Mouse (Mus musculus): ENCODE data around the gene Zswim5. TPM values are rescaled to one million over a fixed set of nuclear protein-coding genes. Genes with fewer than 3 reads are reported as not detected.
A peak's percentile ranks its signal among the peaks of the same experiment; 100 is the strongest.

Gene Zswim5
- polyA plus RNA-seq, 1 experiment from 2014 or later = 9.2 TPM

- Histone ChIP-seq H3K4me2 (ENCODE audit: low read length) (peak overlapping the region; percentile 72), H3K4me3 (replicated peaks; ENCODE audit: low read depth, low read length) (peak overlapping the region; percentile 93), H3K27ac (replicated peaks; ENCODE audit: low read depth, low read length) (peak overlapping the region; percentile 99), H3K9ac (replicated peaks; ENCODE audit: low read length) (peak overlapping the region; percentile 96), H3K27me3 (ENCODE audit: control insufficient read depth, insufficient read depth, low read length) (no peaks in the 10 kb centered on the region), H3K9me3 (ENCODE audit: control insufficient read depth, low read length) (no peaks in the 10 kb centered on the region), H3K4me1 (ENCODE audit: control insufficient read depth, insufficient read depth, low read length) (peaks cover 5% of the 10 kb centered on the region; the same call in 1 of the 2 replicates), H3K36me3 (ENCODE audit: control insufficient read depth, insufficient read depth, low read length) (no peaks in the 10 kb centered on the region)
- ATAC-seq (ENCODE audit: low FRiP score, low TSS enrichment) (no peak), DNase-seq (peak; percentile 85)
- WGBS = 0% methylated on average over 11 of the region's 11 CpGs
Observed at GRCm38 (mm10) chr4:116878491-116878890, 1.3 kb downstream of the Zswim5 start.

GRCm38 (mm10) chr4:116882679-116883078 lies 5.5 kb downstream of the Zswim5 start:
- H3K9me3 ChIP-seq (ENCODE audit: control insufficient read depth, low read length) = no peaks in the 10 kb centered on the region
- H3K27me3 ChIP-seq (ENCODE audit: control insufficient read depth, insufficient read depth, low read length) = no peaks in the 10 kb centered on the region
- H3K4me2 ChIP-seq (ENCODE audit: low read length) = no peak overlapping the region
- no peaks in the 10 kb centered on the region for H3K36me3 ChIP-seq (ENCODE audit: control insufficient read depth, insufficient read depth, low read length)
- H3K9ac ChIP-seq (replicated peaks; ENCODE audit: low read length) = no peak overlapping the region
- ATAC-seq (ENCODE audit: low FRiP score, low TSS enrichment) = no peak
- no peaks in the 10 kb centered on the region for H3K4me1 ChIP-seq (ENCODE audit: control insufficient read depth, insufficient read depth, low read length)
- DNase-seq = no peak
- H3K27ac ChIP-seq (replicated peaks; ENCODE audit: low read depth, low read length) = no peak overlapping the region
- no peak overlapping the region for H3K4me3 ChIP-seq (replicated peaks; ENCODE audit: low read depth, low read length)

- Histone ChIP-seq H3K4me3 (replicated peaks; ENCODE audit: low read depth, low read length) (no peak overlapping the region), H3K9ac (replicated peaks; ENCODE audit: low read length) (no peak overlapping the region), H3K4me2 (ENCODE audit: low read length) (no peak overlapping the region), H3K9me3 (ENCODE audit: control insufficient read depth, low read length) (no peaks in the 10 kb centered on the region), H3K4me1 (ENCODE audit: control insufficient read depth, insufficient read depth, low read length) (no peaks in the 10 kb centered on the region), H3K36me3 (ENCODE audit: control insufficient read depth, insufficient read depth, low read length) (no peaks in the 10 kb centered on the region), H3K27me3 (ENCODE audit: control insufficient read depth, insufficient read depth, low read length) (no peaks in the 10 kb centered on the region), H3K27ac (replicated peaks; ENCODE audit: low read depth, low read length) (no peak overlapping the region)
- ATAC-seq (ENCODE audit: low FRiP score, low TSS enrichment) (no peak), DNase-seq (no peak)
- WGBS = 78% methylated on average over 4 of the region's 4 CpGs
Observed at GRCm38 (mm10) chr4:116894200-116895080, 17.3 kb downstream of the Zswim5 start.

DNA sequence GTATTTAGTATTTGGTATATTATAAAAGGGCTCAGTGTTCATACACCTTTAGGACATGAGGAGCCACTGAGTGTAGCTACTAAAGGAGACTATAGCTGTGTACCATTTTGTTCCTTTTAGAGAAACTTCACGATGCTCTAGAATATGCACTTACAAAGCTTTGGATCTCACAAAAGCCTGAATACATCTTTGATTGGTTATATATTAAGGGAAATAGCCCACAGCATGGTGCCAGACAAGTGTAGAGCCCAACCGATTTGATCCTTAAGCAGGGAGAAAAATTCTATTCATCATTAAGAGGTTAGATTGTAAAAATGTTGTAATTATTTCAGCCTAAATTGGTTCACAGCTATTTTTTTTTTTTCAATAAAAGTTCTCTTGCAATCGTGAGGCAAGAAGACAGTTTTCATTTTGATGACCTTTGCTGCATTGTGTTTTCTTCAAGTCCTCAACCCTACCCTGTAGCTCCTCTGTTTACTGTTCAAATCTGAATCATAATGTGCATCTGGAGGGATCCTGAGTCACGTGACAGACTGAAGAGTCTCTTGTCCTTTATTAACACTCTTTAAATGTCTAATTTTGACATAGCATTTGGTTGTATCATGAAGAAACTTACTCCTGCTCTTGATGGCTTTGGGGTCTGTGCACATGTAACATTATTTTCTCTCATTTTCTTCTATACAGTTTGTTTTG lies 33.5 kb downstream of the Zswim5 start:
- H3K4me2 ChIP-seq (ENCODE audit: low read length) = no peak overlapping the region
- peaks cover 6% of the 10 kb centered on the region for H3K4me1 ChIP-seq (ENCODE audit: control insufficient read depth, insufficient read depth, low read length)
- no peak overlapping the region for H3K9ac ChIP-seq (replicated peaks; ENCODE audit: low read length)
- 0 out of 2 replicates have a peak overlapping the region, but pooled peaks have one; percentile 32 for H3K27ac ChIP-seq (replicated peaks; ENCODE audit: low read depth, low read length)
- peak; percentile 24 for DNase-seq
- no peaks in the 10 kb centered on the region for H3K27me3 ChIP-seq (ENCODE audit: control insufficient read depth, insufficient read depth, low read length)
- H3K9me3 ChIP-seq (ENCODE audit: control insufficient read depth, low read length) = no peaks in the 10 kb centered on the region
- WGBS = 31% methylated on average over 4 of the region's 4 CpGs
- H3K36me3 ChIP-seq (ENCODE audit: control insufficient read depth, insufficient read depth, low read length) = no peaks in the 10 kb centered on the region
- H3K4me3 ChIP-seq (replicated peaks; ENCODE audit: low read depth, low read length) = no peak overlapping the region
- no peak for ATAC-seq (ENCODE audit: low FRiP score, low TSS enrichment)

DNA sequence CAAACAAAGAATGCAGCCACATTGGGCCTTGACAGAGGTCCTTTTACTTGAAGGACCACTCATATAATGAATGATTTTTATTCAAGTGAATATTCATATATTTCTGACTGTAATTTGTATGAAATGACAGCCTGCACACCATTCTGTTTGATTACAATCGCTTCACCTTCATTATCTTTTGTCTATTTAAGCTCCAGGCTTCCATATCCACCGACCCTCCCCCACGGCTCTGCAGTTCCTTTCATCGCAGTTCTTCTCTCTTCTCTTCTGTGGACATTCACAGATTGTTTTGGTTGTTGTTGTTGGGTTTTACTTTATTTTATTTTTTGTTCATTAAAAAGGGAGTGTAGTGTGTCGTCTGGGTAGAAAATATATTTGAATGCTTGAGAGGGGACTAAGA lies 34.0 kb downstream of the Zswim5 start:
- peak; percentile 57 for DNase-seq
- peak overlapping the region; percentile 32; the same call in 1 of the 2 replicates for H3K27ac ChIP-seq (replicated peaks; ENCODE audit: low read depth, low read length)

GRCm38 (mm10) chr4:116913318-116913717 lies 36.1 kb downstream of the Zswim5 start:
- Histone ChIP-seq H3K27ac (replicated peaks; ENCODE audit: low read depth, low read length) (no peak overlapping the region), H3K27me3 (ENCODE audit: control insufficient read depth, insufficient read depth, low read length) (no peaks in the 10 kb centered on the region), H3K9me3 (ENCODE audit: control insufficient read depth, low read length) (no peaks in the 10 kb centered on the region), H3K4me1 (ENCODE audit: control insufficient read depth, insufficient read depth, low read length) (peaks cover 6% of the 10 kb centered on the region), H3K36me3 (ENCODE audit: control insufficient read depth, insufficient read depth, low read length) (no peaks in the 10 kb centered on the region), H3K9ac (replicated peaks; ENCODE audit: low read length) (no peak overlapping the region), H3K4me2 (ENCODE audit: low read length) (no peak overlapping the region), H3K4me3 (replicated peaks; ENCODE audit: low read depth, low read length) (no peak overlapping the region)
- no peak for DNase-seq
- 98% methylated on average over 2 of the region's 2 CpGs for WGBS
- ATAC-seq (ENCODE audit: low FRiP score, low TSS enrichment) = no peak

More for the DNA sequence above, 34.0 kb downstream of the Zswim5 start:
- Histone ChIP-seq H3K4me1 (ENCODE audit: control insufficient read depth, insufficient read depth, low read length) (peaks cover 6% of the 10 kb centered on the region), H3K4me2 (ENCODE audit: low read length) (no peak overlapping the region), H3K9me3 (ENCODE audit: control insufficient read depth, low read length) (no peaks in the 10 kb centered on the region), H3K36me3 (ENCODE audit: control insufficient read depth, insufficient read depth, low read length) (no peaks in the 10 kb centered on the region), H3K27me3 (ENCODE audit: control insufficient read depth, insufficient read depth, low read length) (no peaks in the 10 kb centered on the region), H3K4me3 (replicated peaks; ENCODE audit: low read depth, low read length) (no peak overlapping the region), H3K9ac (replicated peaks; ENCODE audit: low read length) (no peak overlapping the region)
- ATAC-seq (ENCODE audit: low FRiP score, low TSS enrichment) = no peak
- 31% methylated on average over 5 of the region's 5 CpGs for WGBS

DNA sequence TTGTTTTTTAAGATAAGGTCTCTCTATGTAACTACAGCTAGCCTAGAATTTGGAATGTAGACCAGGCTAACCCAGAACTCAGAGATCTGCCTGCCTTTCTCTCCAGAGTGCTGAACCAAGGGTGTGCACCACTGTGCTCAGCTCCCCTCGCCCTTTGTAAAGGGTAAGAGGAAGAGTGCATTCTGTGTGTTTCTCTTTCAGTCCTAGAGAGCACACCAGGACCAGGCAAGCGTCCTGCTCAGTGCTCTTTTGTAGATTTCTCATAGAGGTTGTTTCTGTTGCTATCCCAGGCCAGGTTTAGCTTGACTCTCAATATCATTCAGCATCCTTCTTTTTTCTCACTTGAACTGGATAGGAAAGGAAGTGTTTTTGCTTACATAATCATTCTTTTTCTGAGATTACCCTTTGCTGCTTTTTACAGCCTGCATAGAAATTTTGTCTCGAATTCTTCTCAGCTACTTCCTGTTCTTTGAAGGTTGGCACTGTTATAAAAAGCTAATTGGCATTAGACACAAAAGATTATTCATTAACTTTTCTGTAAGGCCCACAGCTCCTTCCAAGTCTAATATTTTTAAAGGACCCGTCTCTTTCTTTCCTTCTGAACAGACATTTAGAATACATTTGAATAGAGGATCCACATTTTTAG lies 51.0 kb downstream of the Zswim5 start:
- Histone ChIP-seq H3K4me3 (replicated peaks; ENCODE audit: low read depth, low read length) (no peak overlapping the region), H3K4me1 (ENCODE audit: control insufficient read depth, insufficient read depth, low read length) (no peaks in the 10 kb centered on the region), H3K9ac (replicated peaks; ENCODE audit: low read length) (no peak overlapping the region), H3K36me3 (ENCODE audit: control insufficient read depth, insufficient read depth, low read length) (no peaks in the 10 kb centered on the region), H3K4me2 (ENCODE audit: low read length) (no peak overlapping the region), H3K27ac (replicated peaks; ENCODE audit: low read depth, low read length) (no peak overlapping the region), H3K9me3 (ENCODE audit: control insufficient read depth, low read length) (no peaks in the 10 kb centered on the region), H3K27me3 (ENCODE audit: control insufficient read depth, insufficient read depth, low read length) (no peaks in the 10 kb centered on the region)
- ATAC-seq (ENCODE audit: low FRiP score, low TSS enrichment) = no peak
- no peak for DNase-seq
- 75% methylated on average over 4 of the region's 4 CpGs for WGBS

DNA sequence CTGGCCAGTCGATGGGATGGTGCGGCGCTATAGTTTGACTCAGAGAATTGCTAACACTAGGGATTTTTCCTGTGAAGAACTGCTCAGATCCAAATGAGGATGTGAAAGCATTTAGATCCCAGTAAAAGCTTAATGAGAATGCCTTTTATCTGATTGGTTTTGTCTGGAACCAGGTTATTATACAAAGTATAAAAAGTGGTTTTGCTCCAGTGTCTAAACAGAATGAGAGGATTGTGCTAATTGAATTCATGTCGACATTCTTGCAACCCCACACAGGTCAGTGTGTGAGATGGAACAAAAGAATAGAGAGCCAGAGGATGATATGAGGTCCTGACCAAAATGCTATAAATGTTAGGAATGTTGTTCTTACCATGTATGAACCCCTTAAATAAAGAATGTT lies 62.4 kb downstream of the Zswim5 start:
- H3K27ac ChIP-seq (replicated peaks; ENCODE audit: low read depth, low read length) = no peak overlapping the region
- 22% methylated on average over 4 of the region's 4 CpGs for WGBS
- no peak overlapping the region for H3K4me3 ChIP-seq (replicated peaks; ENCODE audit: low read depth, low read length)
- H3K9ac ChIP-seq (replicated peaks; ENCODE audit: low read length) = no peak overlapping the region
- 0 out of 2 replicates have a peak, but pooled peaks cover 4% of the 10 kb centered on the region for H3K4me1 ChIP-seq (ENCODE audit: control insufficient read depth, insufficient read depth, low read length)
- H3K9me3 ChIP-seq (ENCODE audit: control insufficient read depth, low read length) = no peaks in the 10 kb centered on the region
- no peaks in the 10 kb centered on the region for H3K36me3 ChIP-seq (ENCODE audit: control insufficient read depth, insufficient read depth, low read length)
- DNase-seq = no peak
- no peak for ATAC-seq (ENCODE audit: low FRiP score, low TSS enrichment)
- no peaks in the 10 kb centered on the region for H3K27me3 ChIP-seq (ENCODE audit: control insufficient read depth, insufficient read depth, low read length)
- H3K4me2 ChIP-seq (ENCODE audit: low read length) = no peak overlapping the region

Measured in midbrain, embryonic 14.5 days (tissue).